In genomic region chr5:96921037-96921436, GRCm38 (mm10) we compare ENCODE assay signal across 14 mouse cellular contexts.
DNase-seq lines count a peak whose midpoint lies in the region; ATAC-seq and TF ChIP-seq lines count a peak whose summit lies in the region.
"Had no signal": no experiment of that assay in that cellular context is flagged by ENCODE, and none has a peak within 500 bp of the region (broad histone marks: within the 10 kb centered on the region; RNA-seq: fewer than 3 reads in every experiment).

No protein-coding gene starts in this region.

- no peak overlapping the region for H3K9ac ChIP-seq in kidney, embryonic 15.5 days
- H3K9ac ChIP-seq in MEL (ENCODE audit: control insufficient read depth, low read depth, low read length, poor library complexity, severe bottlenecking) = peak overlapping the region; percentile 47
- H3K9ac ChIP-seq in liver, postnatal 0 days (replicated peaks) = 0 out of 2 replicates have a peak overlapping the region, but pooled peaks have one; percentile 35

- no peak for DNase-seq in kidney, adult 2 months
- DNase-seq in MEL (ENCODE audit: low read depth, low spot score) = peak; percentile 88
- peak; percentile 65 for DNase-seq in liver, postnatal 0 days
- DNase-seq in thymus, postnatal 10 days (ENCODE audit: low spot score in 2 of 2) = no peak
- DNase-seq in embryo, embryonic 9.5 days (ENCODE audit: extremely low spot score) = no peak
- no peak for DNase-seq in adipocyte (ENCODE audit: low spot score)
- DNase-seq: embryo, embryonic 11 days; layer of hippocampus, postnatal 36 days; midbrain, embryonic 14.5 days; thymus, postnatal 14 days had no signal

- WGBS in kidney, embryonic 15.5 days = 75% methylated on average over 6 of the region's 6 CpGs
- 64% methylated on average over 6 of the region's 6 CpGs for WGBS in kidney, adult 2 months
- WGBS in liver, postnatal 0 days (ENCODE audit: insufficient replicate concordance) = 37% methylated on average over 6 of the region's 6 CpGs

- no peaks in the 10 kb centered on the region for H3K36me3 ChIP-seq in kidney, embryonic 15.5 days
- no peaks in the 10 kb centered on the region for H3K36me3 ChIP-seq in kidney, adult 2 months (ENCODE audit: control insufficient read depth, insufficient read depth, low read length)
- H3K36me3 ChIP-seq in MEL (ENCODE audit: control insufficient read depth in 1 of 2, insufficient read depth in 2 of 2, low read length in 2 of 2) = peaks cover 0 to 75% of the 10 kb centered on the region in 2 experiments; a peak in 2 of 4 replicates
- no peaks in the 10 kb centered on the region for H3K36me3 ChIP-seq in liver, postnatal 0 days (replicated peaks; ENCODE audit: insufficient read depth, low read length)

- H3K4me2 ChIP-seq in kidney, embryonic 15.5 days = no peak overlapping the region
- H3K4me2 ChIP-seq in liver, postnatal 0 days (ENCODE audit: low read depth, low read length) = peak overlapping the region; percentile 47

- H3K27me3 ChIP-seq in kidney, embryonic 15.5 days = no peaks in the 10 kb centered on the region
- H3K27me3 ChIP-seq in kidney, adult 2 months (replicated peaks; ENCODE audit: control insufficient read depth, insufficient read depth, low read length) = no peaks in the 10 kb centered on the region
- no peaks in the 10 kb centered on the region for H3K27me3 ChIP-seq in MEL (ENCODE audit: control insufficient read depth in 1 of 2, insufficient read depth in 2 of 2, low read length in 2 of 2)
- no peaks in the 10 kb centered on the region for H3K27me3 ChIP-seq in liver, postnatal 0 days (ENCODE audit: insufficient read depth, low read length)
- H3K27me3 ChIP-seq: Patski had no signal

- TF ChIP-seq RAD21 in MEL (IDR thresholded peaks at IDR 0.05; ENCODE audit: low read depth, low read length) = no peak

- H3K9me3 ChIP-seq in kidney, embryonic 15.5 days (replicated peaks) = no peaks in the 10 kb centered on the region
- no peaks in the 10 kb centered on the region for H3K9me3 ChIP-seq in MEL (replicated peaks; ENCODE audit: insufficient read depth, low read length)
- H3K9me3 ChIP-seq in liver, postnatal 0 days (ENCODE audit: low read length) = no peaks in the 10 kb centered on the region

- no peaks in the 10 kb centered on the region; the same call in none of the 2 replicates for H3K79me2 ChIP-seq in MEL (ENCODE audit: control insufficient read depth, insufficient read depth, low read length, poor library complexity)

- H3K27ac ChIP-seq in kidney, embryonic 15.5 days = 0 out of 2 replicates have a peak overlapping the region, but pooled peaks have one; percentile 2
- no peak overlapping the region for H3K27ac ChIP-seq in kidney, adult 2 months (ENCODE audit: insufficient read depth, low read depth, low read length)
- peak overlapping the region; percentile 97 for H3K27ac ChIP-seq in MEL (ENCODE audit: control insufficient read depth, low read depth, low read length)
- peak overlapping the region; percentile 89 for H3K27ac ChIP-seq in liver, postnatal 0 days (ENCODE audit: low read depth)

- no peak for TF ChIP-seq POLR2A in kidney, adult 2 months (IDR thresholded peaks at IDR 0.05; ENCODE audit: low read depth, low read length)
- no peak for TF ChIP-seq POLR2A in MEL (IDR thresholded peaks at IDR 0.05; ENCODE audit: control insufficient read depth in 1 of 2, insufficient read depth in 1 of 2, low read depth in 1 of 2, low read length in 2 of 2, poor library complexity in 1 of 2)

- peak; percentile 76 for ATAC-seq in kidney, embryonic 15.5 days (replicated peaks; ENCODE audit: low FRiP score)
- peak; percentile 79 for ATAC-seq in erythroblast, adult 5-6 weeks (replicated peaks; ENCODE audit: low FRiP score, poor library complexity, severe bottlenecking)
- peak; percentile 86 for ATAC-seq in liver, postnatal 0 days
- ATAC-seq: inflammation-experienced regulatory T-cells, adult 6 months; Patski had no signal

- TF ChIP-seq EP300 in MEL (IDR thresholded peaks at IDR 0.05; ENCODE audit: low read depth in 1 of 2, low read length in 2 of 2) = peak; percentile 92 to 95
- peak; percentile 99 for TF ChIP-seq EP300 in liver, postnatal 0 days (IDR thresholded peaks at IDR 0.05; ENCODE audit: low read depth)

- no peak overlapping the region for H3K4me3 ChIP-seq in kidney, embryonic 15.5 days (replicated peaks)
- H3K4me3 ChIP-seq in kidney, adult 2 months (ENCODE audit: insufficient read depth, low read depth, low read length) = no peak overlapping the region
- peak overlapping the region; percentile 50 to 56 for H3K4me3 ChIP-seq in MEL (ENCODE audit: control insufficient read depth in 1 of 2, insufficient read depth in 1 of 2, low read depth in 2 of 2, low read length in 2 of 2)
- H3K4me3 ChIP-seq in liver, postnatal 0 days (ENCODE audit: low read depth, low read length) = 0 out of 2 replicates have a peak overlapping the region, but pooled peaks have one; percentile 1

- peaks cover 21% of the 10 kb centered on the region for H3K4me1 ChIP-seq in kidney, embryonic 15.5 days
- H3K4me1 ChIP-seq in kidney, adult 2 months (ENCODE audit: control insufficient read depth, insufficient read depth, low read length) = peaks cover 10% of the 10 kb centered on the region; the same call in 1 of the 2 replicates
- peaks cover 47 to 65% of the 10 kb centered on the region in 2 experiments for H3K4me1 ChIP-seq in MEL (ENCODE audit: control insufficient read depth in 1 of 2, insufficient read depth in 2 of 2, low read length in 2 of 2)
- H3K4me1 ChIP-seq in liver, postnatal 0 days (ENCODE audit: insufficient read depth) = peaks cover 73% of the 10 kb centered on the region

- TF ChIP-seq CTCF in kidney, adult 2 months (conservative IDR thresholded peaks at IDR 0.05; ENCODE audit: insufficient read depth, insufficient read length, low read depth, low read length) = no peak
- TF ChIP-seq CTCF in MEL (IDR thresholded peaks at IDR 0.05 in 2 of 3, conservative IDR thresholded peaks at IDR 0.05 in 1 of 3; ENCODE audit: control insufficient read depth in 1 of 3, insufficient read depth in 1 of 3, low read depth in 2 of 3, low read length in 3 of 3, poor library complexity in 1 of 3, severe bottlenecking in 1 of 3) = no peak
- TF ChIP-seq CTCF in liver, postnatal 0 days (IDR thresholded peaks at IDR 0.05; ENCODE audit: low read depth) = no peak

TF ChIP-seq in MEL, 35 proteins besides CTCF, POLR2A, EP300 and RAD21 (continues in another document):
- TF ChIP-seq TCF12 (IDR thresholded peaks at IDR 0.05; ENCODE audit: low read depth, low read length) = peak; percentile 95
- peak; percentile 95 for TF ChIP-seq ETS1 (IDR thresholded peaks at IDR 0.05; ENCODE audit: low read depth, low read length)
- no peak for TF ChIP-seq SMC3 (IDR thresholded peaks at IDR 0.05; ENCODE audit: low read depth, low read length)
- no peak for TF ChIP-seq KAT2A (conservative IDR thresholded peaks at IDR 0.05; ENCODE audit: low read depth, low read length)
- TF ChIP-seq POLR2AphosphoS2 (IDR thresholded peaks at IDR 0.05; ENCODE audit: low read length) = no peak
- TF ChIP-seq HCFC1 (IDR thresholded peaks at IDR 0.05; ENCODE audit: low read depth, low read length) = no peak
- TF ChIP-seq SIN3A (IDR thresholded peaks at IDR 0.05; ENCODE audit: low read length) = peak; percentile 72; the same call in 1 of the 2 replicates
- no peak for TF ChIP-seq UBTF (IDR thresholded peaks at IDR 0.05; ENCODE audit: borderline replicate concordance, insufficient read depth, low read depth, low read length)
- no peak for TF ChIP-seq E2F4 (IDR thresholded peaks at IDR 0.05; ENCODE audit: borderline replicate concordance, low read depth, low read length)
- peak; percentile 81; the same call in 1 of the 2 replicates for TF ChIP-seq JUND (IDR thresholded peaks at IDR 0.05; ENCODE audit: low read depth, low read length)
- no peak for TF ChIP-seq TBP (IDR thresholded peaks at IDR 0.05; ENCODE audit: low read depth, low read length)
- TF ChIP-seq MAX (IDR thresholded peaks at IDR 0.05; ENCODE audit: low read length) = peak; percentile 84
- peak; percentile 85 for TF ChIP-seq MYC (IDR thresholded peaks at IDR 0.05; ENCODE audit: low read depth, low read length)
- TF ChIP-seq NRF1 (IDR thresholded peaks at IDR 0.05; ENCODE audit: insufficient read depth, low read depth, low read length, poor library complexity, severe bottlenecking) = no peak
- no peak for TF ChIP-seq ZC3H11A (IDR thresholded peaks at IDR 0.05; ENCODE audit: low read depth, low read length)
- TF ChIP-seq USF1 (IDR thresholded peaks at IDR 0.05; ENCODE audit: low read depth, low read length) = peak; percentile 90
- TF ChIP-seq GATA1 (IDR thresholded peaks at IDR 0.05; ENCODE audit: low read depth, low read length) = peak; percentile 97
- peak; percentile 53; the same call in 1 of the 2 replicates for TF ChIP-seq MEF2A (IDR thresholded peaks at IDR 0.05; ENCODE audit: extremely low read depth, insufficient replicate concordance, low read depth, low read length, poor library complexity, severe bottlenecking)
- TF ChIP-seq TAL1 (IDR thresholded peaks at IDR 0.05; ENCODE audit: low read length) = peak; percentile 99
- no peak; the same call in 1 of the 2 replicates for TF ChIP-seq MAFK (IDR thresholded peaks at IDR 0.05; ENCODE audit: borderline replicate concordance, low read depth, low read length)
- no peak for TF ChIP-seq ZKSCAN1 (IDR thresholded peaks at IDR 0.05; ENCODE audit: low read depth, low read length)
- TF ChIP-seq POLR2AphosphoS5 (IDR thresholded peaks at IDR 0.05; ENCODE audit: borderline replicate concordance, low read depth, low read length) = no peak
- 0 out of 4 replicates have a peak, but pooled peaks of 1 of the 2 experiments have one; percentile 33 for TF ChIP-seq USF2 (IDR thresholded peaks at IDR 0.05; ENCODE audit: borderline replicate concordance in 1 of 2, insufficient read depth in 1 of 2, low read depth in 1 of 2, low read length in 2 of 2)
- TF ChIP-seq MXI1 (IDR thresholded peaks at IDR 0.05; ENCODE audit: low read depth, low read length) = peak; percentile 68
- TF ChIP-seq BHLHE40 (IDR thresholded peaks at IDR 0.05; ENCODE audit: borderline replicate concordance, low read depth, low read length) = no peak
- no peak for TF ChIP-seq MYB (IDR thresholded peaks at IDR 0.05; ENCODE audit: low read depth, low read length)
- no peak for TF ChIP-seq ZMIZ1 (IDR thresholded peaks at IDR 0.05; ENCODE audit: low read depth, low read length)
- no peak for TF ChIP-seq CHD1 (IDR thresholded peaks at IDR 0.05; ENCODE audit: low read depth, low read length)
- TF ChIP-seq MAZ (IDR thresholded peaks at IDR 0.05; ENCODE audit: low read depth, low read length) = 0 out of 2 replicates have a peak, but pooled peaks have one; percentile 48
- TF ChIP-seq CHD2 (IDR thresholded peaks at IDR 0.05; ENCODE audit: low read length) = no peak
- TF ChIP-seq RCOR1 (IDR thresholded peaks at IDR 0.05; ENCODE audit: low read depth, low read length) = peak; percentile 28; the same call in 1 of the 2 replicates
- no peak for TF ChIP-seq NELFE (IDR thresholded peaks at IDR 0.05; ENCODE audit: low read depth, low read length)
- no peak for TF ChIP-seq GABPA (IDR thresholded peaks at IDR 0.05; ENCODE audit: low read depth, low read length)

Comparison
In these comparisons a context has a peak if more than half of its experiments do, and no peak if none do; other contexts are left out.
1. H3K4me3 ChIP-seq: peak in MEL (2 of 2) and liver, postnatal 0 days (single experiment); none in kidney, embryonic 15.5 days (single experiment) and kidney, adult 2 months (single experiment).
2. DNase-seq: peak in MEL (single experiment) and liver, postnatal 0 days (single experiment); none in kidney, adult 2 months (single experiment), thymus, postnatal 10 days (0 of 2), embryo, embryonic 9.5 days (single experiment) and adipocyte (single experiment).
3. Peak in every context shown above with its lines, with median percentiles within 50 percentile points of each other: ATAC-seq.